Mouse (Mus musculus) 416B (cell line): ENCODE data around the gene Tmem121b.

ENCODE experiments used
- DNase-seq: peaks from one replicate; pipeline ENCODE4 v3.0.0; 2011; ENCODE audit warnings: low read depth

Gene Tmem121b

GRCm38 (mm10) chr6:120492499-120493373 lies 871 bp downstream of the Tmem121b start:
- no peak for DNase-seq

DNA sequence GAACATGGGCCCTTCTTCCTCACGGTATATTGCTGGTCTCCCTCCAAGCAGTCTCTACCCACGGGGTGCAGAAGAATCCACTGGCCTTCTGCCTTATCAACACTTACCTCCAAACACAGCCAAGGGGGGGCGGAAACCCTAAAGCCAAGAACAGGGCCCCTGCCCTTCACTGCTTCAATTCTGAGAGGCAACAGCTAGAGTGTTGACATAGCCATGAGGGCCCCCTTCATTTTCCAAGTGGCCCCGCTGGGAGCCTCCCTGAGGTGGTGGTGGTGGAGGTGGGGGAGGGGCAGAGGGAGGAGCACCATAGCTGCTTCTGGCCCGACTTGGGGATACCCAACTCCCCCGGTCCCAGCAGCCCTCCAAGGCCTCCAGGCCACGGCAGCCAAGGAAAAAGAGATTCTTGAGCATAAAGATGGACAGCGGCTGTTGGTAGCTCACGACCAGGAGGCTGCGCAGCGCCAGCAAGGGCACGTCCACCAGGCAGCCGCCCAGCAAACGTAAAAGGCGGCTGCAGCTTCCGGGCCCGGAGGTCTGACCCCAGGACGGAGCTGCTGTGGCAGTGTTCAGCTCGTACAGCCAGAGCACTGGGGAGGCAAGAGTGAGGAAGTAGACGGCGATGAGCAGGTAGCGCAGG lies 1.6 kb downstream of the Tmem121b start:
- no peak for DNase-seq

DNA sequence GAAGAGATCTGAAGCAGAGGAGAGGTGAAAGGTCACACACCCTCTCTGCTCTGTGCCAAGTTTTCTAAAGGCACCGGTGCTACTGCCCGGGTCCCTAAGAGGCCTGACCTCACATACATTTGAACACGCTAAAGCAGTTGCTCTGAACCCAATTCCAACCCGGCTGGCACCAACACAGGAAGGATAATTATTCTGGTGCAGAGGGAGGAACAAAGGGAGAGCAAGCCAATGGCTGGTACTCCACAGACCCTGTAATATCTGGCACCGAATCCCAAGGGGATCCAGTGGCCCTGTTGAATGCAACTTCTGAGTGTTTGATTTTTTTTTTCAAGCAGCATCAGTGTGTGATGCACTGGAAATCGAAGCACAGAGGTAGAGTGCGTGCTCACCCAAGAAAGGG lies 2.5 kb downstream of the Tmem121b start:
- no peak for DNase-seq

GRCm38 (mm10) chr6:120489461-120489860 lies 4.1 kb downstream of the Tmem121b start:
- DNase-seq = peak; percentile 57

- peak; percentile 65 for DNase-seq
Measured at GRCm38 (mm10) chr6:120488647-120489046, 5.0 kb downstream of the Tmem121b start.

DNA sequence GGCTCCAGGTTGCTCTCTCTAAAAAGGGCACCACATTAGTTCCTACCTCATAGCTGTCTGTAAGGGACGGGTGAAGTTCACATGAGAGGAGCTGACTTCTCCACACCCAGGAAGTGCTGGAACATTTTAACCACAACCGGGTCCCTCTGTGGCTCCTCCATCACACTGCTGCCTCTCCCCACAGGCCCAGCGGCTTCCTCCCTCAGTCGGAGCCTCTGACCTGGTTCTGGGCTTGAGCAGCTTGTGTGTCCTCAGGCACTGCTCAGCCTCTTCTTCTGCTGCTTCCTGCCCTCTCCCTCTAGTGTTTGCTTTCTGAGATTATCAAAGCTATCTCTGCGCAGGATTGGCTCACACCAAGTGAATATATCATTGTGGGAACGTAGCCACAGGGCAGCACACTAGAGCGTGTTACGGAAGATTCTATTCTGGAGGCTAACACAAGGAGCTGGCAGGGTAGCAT lies 7.5 kb downstream of the Tmem121b start:
- DNase-seq = peak; percentile 70

- no peak for DNase-seq
Measured at GRCm38 (mm10) chr6:120485038-120485437, 8.6 kb downstream of the Tmem121b start.

DNA sequence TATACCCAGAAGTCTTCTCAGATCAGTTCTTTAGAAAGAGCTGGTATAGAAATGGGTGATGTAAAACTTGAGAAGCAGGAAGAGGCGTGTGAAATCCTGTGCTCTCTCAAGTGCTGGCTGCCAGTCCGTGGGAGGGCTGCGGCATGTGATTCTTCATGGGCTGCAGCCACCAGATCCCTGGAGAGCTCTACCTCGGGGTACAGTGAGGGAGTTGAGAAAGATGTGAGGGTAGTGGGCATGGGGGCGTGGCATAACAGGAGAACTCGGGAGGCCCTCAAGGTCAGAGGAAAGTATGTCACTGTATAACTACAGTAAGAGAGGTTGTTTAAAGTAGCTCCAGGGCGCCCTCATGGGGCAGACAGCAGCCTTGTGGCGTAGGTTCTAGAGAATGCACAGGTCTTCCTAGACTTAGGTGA lies 10.4 kb downstream of the Tmem121b start:
- DNase-seq = peak; percentile 76

DNA sequence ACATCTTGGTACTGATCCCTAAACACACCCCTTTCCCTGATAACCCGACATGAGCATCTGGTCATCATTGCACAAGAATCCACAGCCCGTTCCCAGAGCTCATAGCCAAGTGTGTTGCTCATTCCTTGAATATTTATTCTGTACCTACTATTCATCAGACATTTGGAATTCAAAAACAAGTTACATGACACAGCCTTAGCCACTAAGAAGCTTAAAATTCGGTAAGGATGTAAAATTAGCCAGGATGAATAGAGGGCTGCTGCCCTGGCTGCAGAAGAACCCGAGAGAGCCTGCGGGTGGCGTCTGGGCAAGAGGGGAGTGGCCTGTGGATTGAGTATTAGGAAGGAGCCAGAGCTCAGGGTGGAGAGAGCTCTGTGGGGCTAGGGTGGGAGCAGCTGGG lies 10.9 kb downstream of the Tmem121b start:
- no peak for DNase-seq

GRCm38 (mm10) chr6:120482021-120482420 lies 11.6 kb downstream of the Tmem121b start:
- DNase-seq = no peak

GRCm38 (mm10) chr6:120481538-120481937 lies 12.1 kb downstream of the Tmem121b start:
- DNase-seq = peak; percentile 61

- no peak for DNase-seq
Measured at GRCm38 (mm10) chr6:120480361-120480760, 13.2 kb downstream of the Tmem121b start.

DNA sequence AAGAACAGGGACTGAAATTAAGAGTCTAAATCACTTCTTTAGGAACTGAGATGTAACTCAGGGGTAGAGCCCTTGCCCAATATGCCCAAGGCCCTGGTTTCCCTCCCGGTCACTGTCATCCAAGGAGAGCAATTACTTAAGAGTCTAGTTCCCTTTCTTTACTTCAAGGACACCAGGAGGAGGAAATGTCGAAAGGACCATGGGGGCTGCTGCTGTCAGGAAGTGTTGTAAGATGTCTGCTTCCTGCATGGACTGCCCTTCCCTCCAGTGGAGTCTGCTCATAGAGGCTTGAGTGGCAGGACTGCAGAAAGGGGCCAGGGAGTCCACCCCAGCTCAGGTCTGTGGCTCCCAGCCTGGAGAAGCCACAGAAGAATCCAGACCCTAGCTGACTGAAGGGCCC lies 14.3 kb downstream of the Tmem121b start:
- peak; percentile 94 for DNase-seq

GRCm38 (mm10) chr6:120475288-120475687 lies 18.3 kb downstream of the Tmem121b start:
- no peak for DNase-seq

- DNase-seq = peak; percentile 99
Measured at GRCm38 (mm10) chr6:120473427-120473826, 20.2 kb downstream of the Tmem121b start.

- no peak for DNase-seq
Measured at GRCm38 (mm10) chr6:120472455-120473140, 21.0 kb downstream of the Tmem121b start.

DNA sequence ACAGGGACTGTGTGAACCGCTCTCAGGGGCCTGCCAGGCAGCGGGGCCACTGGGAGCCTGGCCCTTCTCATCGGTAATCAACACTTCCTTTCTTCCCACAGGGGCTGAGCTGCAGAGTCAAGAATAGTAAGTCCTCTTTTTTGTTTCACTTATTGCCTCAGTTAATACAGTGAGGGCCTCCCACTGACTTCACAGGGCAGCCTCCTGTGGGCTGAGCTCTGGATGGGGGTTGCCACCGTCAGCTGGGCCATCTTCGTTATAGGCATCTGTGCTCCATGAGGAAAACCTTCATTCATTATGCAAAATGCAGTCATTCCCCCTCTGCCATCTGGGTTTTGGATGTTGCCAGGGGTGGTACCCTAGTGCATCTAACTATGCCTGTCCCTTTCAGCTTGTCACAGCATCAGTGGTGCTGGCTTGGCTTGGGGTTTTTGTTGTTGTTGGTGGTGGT lies 21.6 kb downstream of the Tmem121b start:
- DNase-seq = no peak

- DNase-seq = peak; percentile 95
Measured at GRCm38 (mm10) chr6:120470666-120471065, 22.9 kb downstream of the Tmem121b start.

DNA sequence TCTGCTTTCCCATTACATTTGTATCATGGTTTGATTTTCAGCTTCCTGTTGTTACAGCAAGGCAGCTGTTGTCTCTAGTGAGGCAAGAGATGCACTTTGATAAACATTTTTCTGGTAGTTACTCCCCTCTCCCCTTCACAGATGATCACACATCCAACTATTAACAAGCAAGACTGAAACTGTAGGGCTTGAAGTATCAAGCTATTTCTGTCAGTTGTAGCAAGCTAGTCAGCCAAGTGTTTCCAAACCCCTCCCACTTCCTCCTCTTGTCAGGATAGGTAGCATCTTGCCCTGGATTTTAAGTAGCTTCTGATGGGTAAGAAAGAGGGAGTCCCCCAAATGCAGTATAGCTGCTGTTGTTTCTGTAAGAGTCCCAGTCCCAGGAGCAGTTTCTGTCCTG lies 23.8 kb downstream of the Tmem121b start:
- DNase-seq = no peak

GRCm38 (mm10) chr6:120469268-120469667 lies 24.3 kb downstream of the Tmem121b start:
- DNase-seq = peak; percentile 51

GRCm38 (mm10) chr6:120468259-120468658 lies 25.3 kb downstream of the Tmem121b start:
- no peak for DNase-seq

DNA sequence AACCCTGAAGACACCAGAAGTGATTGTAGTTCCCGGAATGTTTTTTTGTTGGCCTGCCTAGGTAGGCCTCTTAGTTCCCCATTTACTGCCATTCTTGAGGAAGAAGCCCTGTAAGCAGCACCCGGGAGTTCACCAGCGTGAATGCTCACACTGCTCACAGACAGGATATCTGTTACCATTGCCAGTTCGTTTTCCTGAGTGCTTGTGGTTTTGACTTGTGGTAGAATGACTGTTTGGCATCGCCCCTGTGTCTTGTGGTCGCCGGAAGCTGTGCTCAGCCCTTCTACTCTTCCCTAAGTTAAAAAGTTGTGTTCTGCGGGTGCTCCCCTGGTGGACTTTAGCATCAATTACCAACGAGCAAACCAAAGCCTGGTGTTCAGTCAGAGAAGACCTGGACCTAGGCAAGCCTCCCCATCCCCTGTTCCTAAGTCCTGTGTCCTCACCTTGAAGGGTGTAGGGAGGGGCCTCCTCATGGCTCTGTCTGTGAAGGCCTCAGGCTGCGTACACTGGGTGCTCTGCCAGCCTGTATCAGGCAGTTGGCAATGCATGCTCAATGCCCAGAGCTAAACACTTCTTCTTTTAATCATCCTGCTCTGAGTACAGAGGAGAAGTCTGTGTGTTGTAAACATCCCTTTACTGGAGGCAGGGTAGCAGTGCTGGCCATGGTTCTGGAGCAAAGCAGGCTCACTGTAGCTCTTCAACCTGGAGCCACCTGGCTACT lies 26.8 kb downstream of the Tmem121b start:
- DNase-seq = peak; percentile 98
